Mouse (Mus musculus) frontal cortex, postnatal 10 days (tissue): Measurements from ENCODE around the gene Syt11.
"Not testable (repeated sequence)": the region's sequence is repeated elsewhere in the genome, so short reads cannot be mapped to it uniquely, and the experiment has no call there.

ENCODE experiments used
- DNase-seq, 2 experiments: peaks; one replicate each; pipeline ENCODE4 v3.0.0; 2022; ENCODE audit warnings: low spot score in 2 of 2, mixed read lengths in 1 of 2

Gene Syt11

DNA sequence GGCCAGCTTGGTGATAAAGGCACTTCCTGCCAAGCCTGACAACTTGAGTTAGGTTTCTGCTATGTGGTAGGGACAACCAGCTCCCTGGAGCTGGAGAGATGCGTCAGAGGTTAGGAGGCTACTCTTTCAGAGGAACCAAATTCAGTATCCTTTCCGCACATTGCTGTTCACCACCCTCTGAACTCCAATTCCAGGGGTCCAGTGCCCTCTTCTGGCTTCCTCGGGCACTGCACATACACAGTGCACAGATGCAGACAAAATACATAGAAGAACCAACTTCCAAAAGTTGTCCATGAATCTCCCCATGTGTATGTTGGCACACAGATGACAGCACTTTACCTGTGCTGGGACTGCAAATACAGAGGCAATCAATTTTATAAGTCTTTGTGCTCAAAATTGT, 36.3 kb downstream of the Syt11 start:
- DNase-seq, result peak in 1 of 2 experiments; percentile 46

DNA sequence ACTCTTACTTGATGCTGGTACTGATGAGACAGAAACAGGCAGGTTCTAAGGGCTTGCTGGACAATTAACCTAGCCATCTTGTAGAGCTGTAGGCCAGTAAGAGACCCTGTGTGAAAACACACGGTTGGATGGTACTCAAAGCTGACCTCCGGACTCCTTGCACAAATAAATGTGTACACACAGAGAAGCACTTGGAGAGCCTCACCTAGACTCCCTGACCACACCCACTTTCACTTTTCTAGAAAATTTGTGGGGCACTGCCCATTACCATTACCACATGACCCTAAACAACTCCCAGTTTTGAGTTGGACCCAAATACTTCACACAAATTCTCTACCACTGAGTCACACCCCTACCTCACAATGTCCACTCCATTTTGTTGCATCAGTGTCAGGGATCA, 38.4 kb downstream of the Syt11 start:
- DNase-seq, result no peak

DNA sequence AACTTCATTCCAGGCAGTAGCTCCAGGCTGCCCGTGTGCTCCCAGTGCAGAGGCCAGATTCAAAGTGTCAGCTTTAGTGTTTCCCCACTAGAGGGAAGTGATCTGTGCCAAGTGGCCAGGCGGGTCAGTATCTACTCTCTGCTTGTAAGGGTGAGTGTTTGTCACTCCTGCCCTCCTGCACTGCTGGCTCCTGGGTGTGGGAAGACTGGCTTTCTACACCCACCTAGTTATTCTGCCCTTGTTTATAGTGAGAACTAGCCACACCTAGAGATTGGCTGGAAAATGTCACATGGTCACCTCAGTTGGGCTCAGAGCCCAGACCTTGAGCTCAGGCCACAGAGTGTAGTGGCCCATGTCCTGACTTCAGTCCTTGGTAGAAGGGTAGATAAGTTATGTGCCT, 55.9 kb downstream of the Syt11 start:
- DNase-seq, result no peak

DNA sequence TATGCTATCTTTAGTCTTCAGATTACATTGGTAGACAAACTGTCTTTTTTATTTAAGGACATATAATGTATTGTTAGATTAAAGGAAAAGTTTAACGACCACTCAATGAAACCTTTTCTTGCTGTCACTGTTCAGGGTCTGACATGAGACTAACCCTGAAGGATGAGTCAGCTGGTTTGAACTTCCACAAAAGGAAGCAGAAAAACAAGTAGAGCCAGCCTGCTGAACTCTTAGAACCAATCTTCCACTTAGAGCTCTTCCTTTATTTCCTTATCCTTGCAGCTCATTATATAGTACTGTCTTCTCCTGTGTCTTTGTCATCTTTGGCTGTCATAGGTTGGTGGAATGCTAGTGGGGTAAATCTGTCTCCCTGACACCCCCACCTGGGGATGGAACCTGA, 57.1 kb downstream of the Syt11 start:
- DNase-seq, result no peak

DNA sequence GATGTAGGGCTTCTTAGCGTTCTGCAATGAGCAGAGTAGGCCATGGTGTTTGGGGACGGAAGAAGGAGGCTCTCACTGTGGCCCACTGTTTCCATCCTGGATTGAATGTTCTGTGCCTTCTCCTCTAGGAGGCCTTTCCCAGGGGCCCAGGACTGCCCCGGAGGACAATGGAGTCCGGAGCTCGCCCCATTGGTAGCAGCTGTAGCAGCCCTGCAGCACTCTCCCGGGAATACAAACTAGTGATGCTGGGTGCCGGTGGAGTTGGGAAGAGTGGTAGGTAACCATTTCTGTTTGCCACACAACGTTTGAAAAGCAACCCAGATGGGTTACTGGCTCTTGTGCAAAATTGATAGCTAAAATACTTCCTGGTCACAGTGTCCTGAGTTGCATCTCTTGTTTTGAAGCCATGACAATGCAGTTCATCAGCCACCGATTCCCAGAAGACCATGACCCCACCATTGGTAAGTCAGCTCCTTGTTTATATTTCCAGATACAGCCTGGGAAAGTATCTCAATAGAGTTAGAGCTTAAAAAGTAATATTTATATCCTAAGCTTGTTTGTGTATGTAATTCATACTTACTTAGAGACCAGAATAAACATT, 57.7 kb downstream of the Syt11 start:
- DNase-seq, result peak; percentile 28 to 33

DNA sequence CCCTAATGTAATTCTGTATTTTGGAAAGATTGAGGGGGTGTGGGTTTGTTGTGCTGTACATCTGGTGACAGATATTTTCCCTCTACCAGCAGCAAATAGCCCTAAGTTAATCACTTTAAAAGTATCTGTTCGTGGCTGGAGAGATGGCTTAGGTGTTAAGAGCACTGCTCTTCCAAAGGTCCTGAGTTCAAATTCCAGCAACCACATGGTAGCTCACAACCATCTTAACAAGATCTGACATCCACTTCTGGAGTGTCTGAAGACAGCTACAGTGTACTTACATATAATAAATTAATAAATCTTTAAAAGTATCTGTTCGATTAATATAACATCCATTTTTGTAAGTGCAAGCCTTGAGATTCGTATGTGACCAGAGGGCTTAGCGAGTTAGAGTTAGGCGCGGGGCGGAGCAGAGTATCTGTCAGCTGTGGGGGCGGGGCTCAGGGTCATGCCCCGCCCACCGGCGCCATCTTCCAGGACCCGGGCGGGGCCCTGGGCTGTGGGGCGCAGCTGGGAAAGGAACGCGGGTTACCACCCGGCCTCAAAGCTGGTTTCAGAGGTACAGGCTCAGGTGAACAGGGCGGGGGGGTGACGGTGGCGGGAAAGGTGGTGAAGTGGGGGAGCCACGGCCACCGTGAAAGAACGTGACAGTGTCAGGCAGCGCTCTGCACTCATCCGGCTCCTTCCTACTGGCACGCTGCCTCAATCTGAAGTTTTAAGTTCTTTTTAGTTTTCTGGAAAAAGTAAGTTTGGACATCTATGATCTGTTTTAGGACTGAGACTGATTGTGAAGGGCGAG, 58.4 kb downstream of the Syt11 start, which contains the start of gene Rit1:
Rit1 (plus strand) TSS at position 440 of the 799 bp plus-strand sequence.
- peak; percentile 68 to 76 for DNase-seq

DNA sequence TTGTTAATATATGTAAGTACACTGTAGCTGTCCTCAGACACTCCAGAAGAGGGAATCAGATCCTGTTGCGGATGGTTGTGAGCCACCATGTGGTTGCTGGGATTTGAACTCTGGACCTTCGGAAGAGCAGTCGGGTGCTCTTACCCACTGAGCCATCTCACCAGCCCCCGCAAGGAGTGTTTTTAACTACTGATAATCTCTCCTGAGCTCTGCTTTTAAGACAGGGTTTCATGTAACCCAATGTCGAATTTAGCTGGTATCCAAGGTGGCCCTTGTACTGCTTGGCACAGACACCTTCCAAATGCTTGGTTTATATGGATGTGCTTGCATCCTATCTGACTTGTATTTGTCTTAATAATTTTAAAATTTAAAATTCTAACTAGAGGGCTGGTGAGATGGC, 59.2 kb downstream of the Syt11 start:
- not testable (repeated sequence) for DNase-seq

DNA sequence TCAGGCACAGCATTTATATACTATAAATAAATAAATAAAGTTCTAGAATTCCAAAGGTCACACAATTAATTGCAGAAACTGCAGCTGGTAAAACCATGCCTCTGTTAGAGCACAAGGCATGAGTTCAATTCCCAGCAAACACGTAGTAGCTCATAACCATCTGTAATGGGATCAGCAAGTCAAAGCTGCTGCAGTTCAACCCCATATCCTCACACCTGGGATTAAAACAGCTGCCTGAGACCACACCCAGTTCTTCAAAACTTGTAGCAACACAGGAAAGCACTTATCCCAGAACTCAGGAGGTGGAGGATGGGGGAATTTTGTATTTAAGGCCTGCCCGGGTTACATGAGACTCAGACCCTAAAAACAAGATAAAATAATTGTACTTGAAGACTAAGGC, 60.2 kb downstream of the Syt11 start:
- no peak for DNase-seq

DNA sequence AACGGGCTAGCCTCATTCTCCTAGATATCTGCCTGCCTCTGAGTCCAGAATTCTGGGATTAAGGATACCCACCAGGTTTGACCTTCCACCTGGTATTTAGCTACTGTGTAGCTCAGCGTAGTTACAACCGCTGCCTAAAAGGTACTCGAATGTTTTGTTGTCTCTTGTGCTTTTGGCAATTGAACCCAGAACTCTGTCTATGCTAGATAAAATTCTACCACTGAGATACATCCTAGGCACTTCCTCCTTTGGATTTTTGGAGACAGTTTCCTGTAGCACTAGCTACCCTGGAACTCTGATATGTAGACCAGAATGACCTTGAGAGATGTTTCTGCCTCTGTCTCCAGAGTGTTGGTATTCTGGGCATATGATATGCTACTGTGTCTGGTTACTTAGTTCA, 61.3 kb downstream of the Syt11 start:
- DNase-seq, result no peak

DNA sequence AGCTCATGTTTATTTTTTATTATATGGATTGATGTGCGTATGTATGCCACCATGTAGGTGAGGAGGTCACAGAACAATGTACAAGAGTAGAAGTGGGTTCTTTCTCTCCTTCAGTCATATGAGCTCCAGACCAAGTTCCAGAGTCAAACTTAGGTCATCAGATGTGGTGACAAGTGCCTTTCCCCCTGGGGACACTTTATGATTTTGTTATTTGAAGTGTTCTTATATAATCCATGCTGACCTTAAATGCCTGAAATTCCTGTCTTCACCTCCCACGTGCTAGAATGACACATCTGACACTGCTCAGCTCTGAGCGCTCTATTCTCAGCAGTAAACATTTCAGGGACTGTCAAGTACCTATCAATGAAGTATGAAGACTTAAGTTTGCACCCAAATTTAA, 73.7 kb downstream of the Syt11 start:
- DNase-seq, result no peak

DNA sequence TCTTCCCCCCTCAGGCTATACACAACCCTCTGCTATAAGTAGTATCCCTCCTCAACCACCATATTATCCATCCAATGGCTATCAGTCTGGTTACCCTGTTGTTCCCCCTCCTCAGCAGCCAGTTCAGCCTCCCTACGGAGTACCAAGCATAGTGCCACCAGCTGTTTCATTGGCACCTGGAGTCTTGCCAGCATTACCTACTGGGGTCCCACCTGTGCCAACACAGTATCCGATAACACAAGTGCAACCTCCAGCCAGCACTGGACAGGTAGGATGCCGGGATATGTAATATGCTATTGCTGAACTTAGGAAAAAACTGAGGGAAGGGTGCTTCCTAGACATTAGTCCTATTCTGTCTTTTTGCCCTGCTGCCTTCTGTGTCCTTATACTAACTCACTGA, 74.7 kb downstream of the Syt11 start:
- DNase-seq, result no peak

DNA sequence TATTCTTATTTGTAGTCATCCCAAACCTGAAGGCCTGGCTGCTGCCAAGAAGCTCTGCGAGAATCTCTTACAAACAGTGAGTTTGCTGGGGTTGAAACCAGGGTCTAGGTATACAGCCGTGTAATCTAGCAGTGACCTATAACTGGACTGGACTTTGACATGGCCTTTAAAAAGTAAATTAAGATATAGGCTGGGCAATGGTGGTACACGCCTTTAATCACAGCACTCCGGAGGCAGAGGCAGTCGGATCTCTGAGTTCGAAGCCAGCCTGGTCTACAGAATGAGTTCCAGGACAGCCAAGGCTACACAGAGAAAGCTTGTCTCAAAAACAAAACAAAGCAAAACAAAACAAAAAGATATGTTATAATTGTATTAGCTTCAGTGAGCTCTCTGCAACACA, 76.1 kb downstream of the Syt11 start:
- DNase-seq, result no peak

DNA sequence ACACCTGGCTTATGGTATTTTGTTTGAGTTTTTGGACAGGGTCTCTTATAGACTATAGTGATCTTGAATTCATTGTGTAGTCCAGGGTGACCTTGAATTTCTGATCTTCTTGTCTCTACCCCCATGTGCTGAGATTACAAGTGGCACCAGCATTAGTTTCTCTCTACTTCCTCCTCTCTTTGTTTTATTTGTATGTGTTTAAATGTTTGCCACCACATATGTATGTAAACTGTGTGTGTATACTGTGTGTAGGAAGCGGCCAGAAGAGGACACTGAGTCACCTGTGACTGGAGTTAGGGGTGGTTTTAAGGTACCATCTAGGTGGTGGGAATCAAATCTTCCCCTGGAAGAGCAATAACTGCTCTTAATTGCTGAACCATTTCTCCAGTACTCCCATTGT, 76.9 kb downstream of the Syt11 start:
- DNase-seq, result no peak

DNA sequence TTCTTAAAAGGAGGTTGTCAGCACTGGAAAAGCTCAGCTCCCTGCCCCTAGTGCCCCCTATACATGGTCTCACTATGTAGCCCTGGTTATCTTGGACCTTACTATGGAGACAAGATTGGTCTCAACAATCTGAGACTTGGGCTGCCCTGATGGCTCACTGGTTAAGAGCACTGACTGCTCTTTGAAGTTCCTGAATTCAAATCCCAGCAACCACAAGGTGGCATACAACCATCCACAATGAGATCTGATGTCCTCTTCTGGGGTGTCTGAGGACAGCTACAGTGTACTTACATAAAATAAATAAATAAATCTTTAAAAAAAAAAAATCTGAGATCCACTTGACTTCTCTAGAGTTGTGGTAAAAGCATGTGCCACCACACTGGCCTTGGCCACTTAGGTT, 79.4 kb downstream of the Syt11 start:
- DNase-seq, result no peak
